Mouse (Mus musculus) megakaryocyte-erythroid progenitor cell, adult 5-6 weeks (primary cell): ENCODE measurements around the gene Serpinf2. TPM values are rescaled to one million over a fixed set of nuclear protein-coding genes. Genes with fewer than 3 reads are reported as not detected.

ENCODE experiments used
- ATAC-seq: replicated peaks from 2 replicates; pipeline ENCODE4 v1.8.0; 2016; ENCODE audit warnings: mild to moderate bottlenecking, inconsistent platforms; ENCODE audit not compliant: severe bottlenecking, poor library complexity, low FRiP score, low TSS enrichment
- total RNA-seq, 2 experiments: library from RNA; stranded (forward) in 1 of 2; stranded (reverse) in 1 of 2; fragments of 200-1000, 215-1000 nt in 1 of 2; fragments of >200 nt in 1 of 2; fragmentation: Nextera tagmentation in 1 of 2; gene quantifications; 2 replicates each; pipeline ENCODE4 v1.2.3; 2014 to 2017

The Serpinf2 gene
- total RNA-seq, 2 experiments from 2014 or later, result not detected

DNA sequence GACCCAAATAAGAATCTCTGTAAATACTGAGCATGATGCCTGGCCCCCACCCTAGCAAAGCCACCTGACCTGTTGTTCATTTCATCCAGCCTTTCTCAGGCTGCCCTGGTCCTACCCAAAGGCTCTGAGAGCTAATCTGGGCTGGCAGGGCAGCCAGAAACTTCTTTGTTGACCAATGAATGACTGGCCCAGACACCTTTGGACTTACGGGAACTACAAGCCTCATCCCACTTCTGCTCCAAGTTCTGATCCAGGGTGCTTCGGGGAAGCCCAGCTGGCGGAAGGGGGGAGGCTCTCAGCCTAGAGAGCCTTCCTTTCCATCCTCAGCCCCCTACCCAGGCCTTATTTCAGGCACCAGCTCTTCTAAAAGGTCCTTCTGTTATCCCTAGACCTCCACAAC, 587 bp downstream of the Serpinf2 start:
- no peak for ATAC-seq

DNA sequence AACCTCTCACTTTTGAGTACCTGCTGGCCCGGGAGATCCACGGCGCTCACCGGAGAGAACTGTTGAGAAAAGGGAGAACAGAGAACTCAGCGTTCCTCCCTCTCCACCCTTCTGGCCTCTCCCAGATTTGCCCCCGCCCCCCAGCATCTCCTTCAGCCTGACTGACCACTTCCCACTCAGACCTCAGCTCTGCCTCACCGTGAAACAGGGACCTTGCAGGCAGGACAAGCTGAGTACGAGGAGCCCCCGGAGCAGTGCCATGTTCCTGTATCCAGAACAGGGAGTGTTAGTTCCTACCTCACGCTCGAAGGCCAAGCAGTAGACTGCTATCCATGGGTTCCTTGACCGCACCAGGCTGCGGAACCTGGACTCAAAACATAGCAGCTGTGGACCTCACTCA, 1.2 kb downstream of the Serpinf2 start:
- no peak for ATAC-seq

DNA sequence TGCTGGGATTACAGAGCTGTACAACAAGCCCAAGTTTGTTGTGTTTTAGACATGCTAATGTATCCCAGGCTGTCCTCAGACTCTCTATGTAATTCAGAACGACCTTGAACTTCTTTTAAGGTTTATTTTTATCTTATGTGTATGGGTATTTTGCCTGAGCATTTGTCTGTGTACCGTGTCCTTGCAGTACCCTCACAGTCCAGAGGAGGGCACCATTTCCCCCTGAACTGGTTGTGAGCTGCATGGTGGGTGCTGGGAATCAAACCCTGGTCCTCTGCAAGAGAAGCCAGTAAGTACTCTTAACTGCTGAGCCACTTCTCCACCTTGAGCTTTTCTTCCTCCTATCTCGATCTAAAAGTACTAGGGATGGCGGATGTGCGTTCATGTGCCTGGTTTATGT, 5.3 kb downstream of the Serpinf2 start:
- no peak for ATAC-seq

GRCm38 (mm10) chr11:75431307-75431706, 8.1 kb downstream of the Serpinf2 start:
- ATAC-seq, result no peak

- ATAC-seq, result no peak
Measured at GRCm38 (mm10) chr11:75429019-75429705, 10.2 kb downstream of the Serpinf2 start.

DNA sequence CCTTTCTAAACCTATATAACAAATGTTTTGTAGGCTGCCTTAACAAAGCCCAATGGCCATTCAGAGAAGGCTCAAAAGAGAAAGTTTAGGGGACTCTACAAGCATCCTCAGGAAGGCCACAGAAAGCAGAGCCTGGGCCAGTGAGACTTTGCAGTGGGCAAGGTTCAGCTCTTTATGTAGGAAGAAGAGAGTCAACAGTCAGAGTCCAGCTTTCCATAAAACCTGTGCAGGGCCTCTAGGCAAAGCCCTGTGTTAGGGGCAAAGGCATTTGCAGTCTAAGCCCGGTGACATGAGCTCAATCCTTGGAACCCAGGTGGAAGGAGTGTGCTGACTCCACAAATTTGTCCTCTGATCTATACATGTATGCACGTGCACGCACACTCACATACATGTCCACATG, 14.9 kb downstream of the Serpinf2 start:
- no peak for ATAC-seq

DNA sequence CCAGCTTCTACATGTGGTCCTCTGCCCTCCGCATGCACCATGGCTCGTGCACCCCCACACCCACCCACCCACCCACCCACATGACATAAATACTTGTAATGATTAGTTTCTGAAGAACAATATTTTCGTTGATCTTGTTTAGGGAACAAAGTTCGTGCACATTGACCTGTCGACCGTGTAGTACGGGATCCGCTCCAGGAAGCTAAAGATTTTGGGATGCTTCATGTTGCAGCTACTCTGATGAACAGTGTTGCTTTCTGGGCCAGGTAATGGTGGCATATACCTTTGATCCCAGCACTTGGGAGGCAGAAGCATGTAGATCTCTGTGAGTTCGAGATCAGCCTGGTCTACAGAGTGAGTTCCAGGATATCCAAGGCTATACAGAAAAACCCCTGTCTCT, 15.4 kb downstream of the Serpinf2 start:
- no peak for ATAC-seq

- ATAC-seq, result no peak
Measured at GRCm38 (mm10) chr11:75423091-75423490, 16.3 kb downstream of the Serpinf2 start.

GRCm38 (mm10) chr11:75422013-75422792, 17.2 kb downstream of the Serpinf2 start, which contains the start of gene Serpinf1:
TSS of gene Serpinf1 (minus strand) at chr11:75422701.
- ATAC-seq, result no peak

- ATAC-seq, result no peak
Measured at GRCm38 (mm10) chr11:75421375-75422012, 17.9 kb downstream of the Serpinf2 start.

DNA sequence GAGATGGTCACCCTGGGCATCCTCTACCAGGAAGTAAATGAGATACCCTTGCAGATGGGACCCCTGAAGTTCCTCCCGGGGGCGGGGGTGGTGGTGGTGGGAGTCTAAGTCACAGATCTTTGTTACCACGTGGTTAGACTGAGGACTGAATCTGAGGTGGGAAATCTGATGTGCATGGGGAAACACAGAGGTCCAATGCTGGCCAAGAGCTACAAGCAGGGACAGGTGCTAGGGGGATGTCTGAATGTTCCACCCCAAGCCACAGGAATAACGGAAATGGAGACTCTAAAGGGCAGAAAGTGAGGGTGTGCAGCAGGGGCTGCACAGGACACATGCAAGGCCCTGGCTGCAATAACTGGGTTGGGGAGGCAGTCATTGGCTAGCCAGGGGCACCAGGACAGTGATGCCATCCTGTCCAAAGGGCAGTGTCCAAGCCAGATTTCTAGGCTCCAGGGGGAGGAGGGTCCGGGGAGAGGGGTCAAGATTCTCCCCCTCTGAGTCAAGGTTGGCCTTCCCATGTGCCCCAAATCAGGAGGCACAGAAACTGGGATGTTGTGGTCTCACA, 18.5 kb downstream of the Serpinf2 start:
- ATAC-seq, result no peak

GRCm38 (mm10) chr11:75420037-75420436, 19.4 kb downstream of the Serpinf2 start:
- ATAC-seq, result no peak

DNA sequence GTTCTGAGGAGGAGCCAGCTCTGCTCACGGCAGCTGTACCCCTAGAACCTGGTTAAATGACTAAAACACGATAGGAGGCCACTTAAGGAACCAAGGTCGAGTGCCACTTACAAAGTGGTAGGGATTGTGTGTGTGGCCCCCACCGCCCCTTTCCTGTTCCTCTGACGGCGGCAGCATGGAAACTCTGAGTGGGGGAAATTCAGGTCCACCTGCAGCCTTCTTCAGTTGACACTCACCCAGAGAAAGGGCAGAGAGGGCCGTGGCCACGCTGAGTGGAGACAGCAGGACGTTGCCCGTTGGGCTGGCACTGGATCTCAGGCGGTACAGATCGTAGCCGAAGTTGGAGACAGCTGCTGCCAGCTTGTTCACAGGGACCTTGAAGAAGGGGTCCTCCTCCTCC, 23.4 kb downstream of the Serpinf2 start:
- ATAC-seq, result no peak

DNA sequence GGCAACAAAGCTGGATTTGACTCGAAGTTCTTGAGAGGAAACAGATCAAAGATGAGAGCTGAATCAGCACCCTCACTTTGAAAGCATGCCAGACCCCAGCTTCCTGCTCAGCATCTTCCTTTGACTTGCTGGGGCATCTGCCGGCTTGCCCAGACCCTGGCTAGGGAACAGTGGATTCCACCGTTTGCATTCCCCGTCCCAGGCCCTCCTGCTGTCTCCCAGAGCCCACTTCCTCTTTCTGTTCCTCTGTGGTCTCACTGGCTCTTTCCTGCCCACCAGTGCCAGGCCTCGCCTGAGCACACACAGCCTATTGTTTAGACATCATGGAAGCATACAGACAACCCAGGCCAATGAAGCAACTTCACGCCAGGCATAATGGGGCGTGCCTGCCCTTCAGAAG, 24.3 kb downstream of the Serpinf2 start:
- ATAC-seq, result peak; percentile 15; the same call in 1 of the 2 replicates

- ATAC-seq, result no peak
Measured at GRCm38 (mm10) chr11:75410591-75410990, 28.8 kb downstream of the Serpinf2 start.

GRCm38 (mm10) chr11:75409679-75410575, 29.5 kb downstream of the Serpinf2 start:
- ATAC-seq, result no peak

DNA sequence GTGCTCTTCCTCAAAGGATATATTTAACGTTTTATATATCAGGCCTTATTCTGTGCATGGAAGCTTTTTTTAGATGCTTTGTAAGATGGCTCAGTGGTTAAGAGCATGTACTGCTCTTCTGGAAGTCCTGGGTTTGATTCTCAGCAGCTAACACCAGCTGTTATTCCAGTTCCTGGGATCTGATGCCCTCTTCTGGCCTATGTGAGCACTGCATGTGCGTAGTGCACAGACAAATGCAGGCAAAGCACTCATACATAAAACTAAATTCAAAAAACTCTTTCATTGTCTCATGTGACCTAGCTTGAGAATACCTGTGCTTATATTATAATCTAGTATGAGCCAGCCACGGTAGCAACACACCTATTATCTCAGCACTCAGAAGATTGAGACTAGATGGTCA, 32.5 kb downstream of the Serpinf2 start:
- peak; percentile 58 for ATAC-seq

GRCm38 (mm10) chr11:75406104-75406503, 33.3 kb downstream of the Serpinf2 start:
- no peak for ATAC-seq

- no peak for ATAC-seq
Measured at GRCm38 (mm10) chr11:75404801-75405200, 34.6 kb downstream of the Serpinf2 start.
